Mouse (Mus musculus) A20 (cell line): Measurements from ENCODE around the gene Psmd12.
"Not testable (repeated sequence)": the region's sequence is repeated elsewhere in the genome, so short reads cannot be mapped to it uniquely, and the experiment has no call there.

ENCODE experiments used
- DNase-seq: peaks from one replicate; pipeline ENCODE4 v3.0.0-alpha.2; 2011; ENCODE audit warnings: low read depth, low spot score

The Psmd12 gene

GRCm38 (mm10) chr11:107462478-107462877 lies 16.8 kb upstream of the Psmd12 start:
- peak; percentile 63 for DNase-seq

- no peak for DNase-seq
Measured at GRCm38 (mm10) chr11:107463251-107463681, 16.0 kb upstream of the Psmd12 start.

GRCm38 (mm10) chr11:107464141-107464540 lies 15.1 kb upstream of the Psmd12 start:
- DNase-seq = no peak

- no peak for DNase-seq
Measured at GRCm38 (mm10) chr11:107465041-107465440, 14.2 kb upstream of the Psmd12 start.

- no peak for DNase-seq
Measured at GRCm38 (mm10) chr11:107465969-107466368, 13.3 kb upstream of the Psmd12 start.

GRCm38 (mm10) chr11:107466611-107467391 lies 12.5 kb upstream of the Psmd12 start:
- peak; percentile 21 for DNase-seq

GRCm38 (mm10) chr11:107468252-107469030 lies 10.8 kb upstream of the Psmd12 start:
- DNase-seq = peak; percentile 73

- DNase-seq = peak; percentile 93
Measured at GRCm38 (mm10) chr11:107469031-107469522, 10.2 kb upstream of the Psmd12 start.

GRCm38 (mm10) chr11:107469523-107470371 lies 9.5 kb upstream of the Psmd12 start:
- DNase-seq = peak; percentile 85

- DNase-seq = peak; percentile 94
Measured at GRCm38 (mm10) chr11:107470521-107471041, 8.7 kb upstream of the Psmd12 start, which contains the start of gene Pitpnc1. TSS of gene Pitpnc1 (minus strand) at chr11:107470699.

- no peak for DNase-seq
Measured at GRCm38 (mm10) chr11:107471071-107471720, 8.1 kb upstream of the Psmd12 start.

GRCm38 (mm10) chr11:107472304-107472703 lies 7.0 kb upstream of the Psmd12 start:
- DNase-seq = peak; percentile 39

- peak; percentile 92 for DNase-seq
Measured at GRCm38 (mm10) chr11:107473137-107473820, 6.0 kb upstream of the Psmd12 start.

GRCm38 (mm10) chr11:107479862-107480203 lies 549 bp downstream of the Psmd12 start:
- peak; percentile 45 for DNase-seq

- no peak for DNase-seq
Measured at GRCm38 (mm10) chr11:107484341-107484740, 5.1 kb downstream of the Psmd12 start.

GRCm38 (mm10) chr11:107502801-107503200 lies 23.5 kb downstream of the Psmd12 start:
- DNase-seq = no peak

- not testable (repeated sequence) for DNase-seq
Measured at GRCm38 (mm10) chr11:107504364-107504763, 25.1 kb downstream of the Psmd12 start.

- DNase-seq = peak; percentile 64
Measured at GRCm38 (mm10) chr11:107506260-107506659, 27.0 kb downstream of the Psmd12 start.

GRCm38 (mm10) chr11:107509631-107510338 lies 30.5 kb downstream of the Psmd12 start:
- no peak for DNase-seq
